Mouse (Mus musculus): ENCODE measurements at regions not wholly inside any gene's neighbourhood (a gene's known extent, or its start where the extent isn't known, plus 50 kb on each side); places are given as distances from the start of the nearest gene placed in this dataset.

DNA sequence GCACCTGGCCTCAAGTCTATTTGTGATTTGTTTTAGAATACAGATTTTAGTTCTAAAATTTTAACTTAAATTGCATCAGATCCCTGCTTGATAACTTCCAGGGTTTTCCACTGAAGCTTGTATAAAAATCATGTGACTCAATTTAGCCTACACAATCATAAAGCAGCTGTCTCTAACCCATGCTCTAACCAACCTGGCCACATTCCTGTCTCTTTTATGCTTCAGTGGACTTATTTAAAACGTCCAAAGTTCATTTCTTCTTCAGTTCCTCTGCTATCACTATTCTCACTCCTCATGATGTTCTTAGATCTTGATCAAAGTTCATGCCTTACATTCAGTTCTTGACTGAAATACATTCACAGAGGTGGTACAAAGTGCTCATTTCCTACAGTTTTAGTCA lies 839.9 kb downstream of the D3Ertd751e start:
- TF ChIP-seq CTCF (IDR thresholded peaks at IDR 0.05; ENCODE audit: control insufficient read depth, insufficient read depth, insufficient read length), result no peak
- no peak for TF ChIP-seq USF1 (IDR thresholded peaks at IDR 0.05; ENCODE audit: low read depth)
- TF ChIP-seq FOSL1 (IDR thresholded peaks at IDR 0.05; ENCODE audit: insufficient read depth, low read length, poor library complexity, severe bottlenecking), result no peak
- TF ChIP-seq MAX (IDR thresholded peaks at IDR 0.05), result no peak
- TF ChIP-seq MYOD1 (IDR thresholded peaks at IDR 0.05; ENCODE audit: control insufficient read depth, insufficient read length, low read depth), result no peak
